Mouse (Mus musculus): ENCODE measurements around the gene Smdt1. TPM values are rescaled to one million over a fixed set of nuclear protein-coding genes. Genes with fewer than 3 reads are reported as not detected.
"Not testable (repeated sequence)": the region's sequence is repeated elsewhere in the genome, so short reads cannot be mapped to it uniquely, and the experiment has no call there.

Gene Smdt1
- polyA plus RNA-seq, 1 experiment from 2014 or later, result 175 TPM

DNA sequence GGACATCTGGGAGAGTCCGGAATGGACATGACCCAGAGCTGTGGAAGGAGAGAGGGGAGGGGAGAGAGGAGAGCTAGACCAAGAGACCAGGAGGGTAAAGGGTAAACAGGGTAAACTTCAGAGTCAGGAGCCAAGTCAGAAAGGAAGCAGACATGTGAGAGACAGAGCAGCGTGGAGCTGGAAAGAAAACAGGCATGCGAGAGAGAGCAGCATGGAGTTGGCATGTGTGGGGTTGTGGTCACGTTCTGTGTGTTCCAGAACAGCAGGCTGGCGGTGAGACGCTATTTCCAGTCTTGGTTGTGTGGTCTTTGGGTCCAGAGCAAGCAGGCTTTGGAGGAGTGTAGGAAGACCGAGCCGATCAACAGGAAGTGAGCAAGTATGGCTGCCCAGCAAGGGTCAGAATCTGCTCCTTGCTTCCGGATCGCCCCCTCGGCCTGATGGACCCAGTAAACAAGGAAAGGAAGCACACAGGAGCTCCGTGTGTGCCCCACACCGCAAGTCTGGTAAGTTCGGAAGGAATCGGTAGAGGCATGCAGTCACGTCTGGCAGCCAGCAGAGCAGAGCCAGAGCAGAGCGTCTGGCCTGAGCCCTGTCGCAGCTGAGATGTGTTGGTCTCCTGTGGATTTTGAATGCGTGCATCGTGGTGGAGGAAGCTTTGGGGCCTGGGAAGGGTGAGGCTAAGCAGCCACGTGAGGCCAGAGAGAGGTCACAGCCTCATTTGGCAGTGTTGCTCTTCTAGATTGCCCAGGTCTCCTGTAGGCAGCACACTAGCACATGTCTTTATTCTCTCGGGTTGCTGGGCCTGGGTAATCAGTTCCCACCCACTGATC is 19.9 kb downstream of the Smdt1 start:
- Histone ChIP-seq H3K36me3 (ENCODE audit: control insufficient read depth, insufficient read depth) (no peaks in the 10 kb centered on the region), H3K27ac (ENCODE audit: low read length) (peak overlapping the region; percentile 18; the same call in 1 of the 2 replicates), H3K4me2 (ENCODE audit: low read depth, low read length) (no peak overlapping the region), H3K9ac (ENCODE audit: low read depth, low read length) (no peak overlapping the region; the same call in 1 of the 2 replicates), H3K27me3 (ENCODE audit: control insufficient read depth, insufficient read depth, low read depth, low read length) (no peaks in the 10 kb centered on the region), H3K9me3 (replicated peaks; ENCODE audit: control insufficient read depth, low read length) (no peaks in the 10 kb centered on the region), H3K4me3 (ENCODE audit: low read depth, low read length) (no peak overlapping the region), H3K4me1 (ENCODE audit: control insufficient read depth, low read depth, low read length) (peaks cover 20% of the 10 kb centered on the region)
- no peak for ATAC-seq (ENCODE audit: low read depth)
- WGBS (ENCODE audit: insufficient replicate concordance), result 61% methylated on average over 22 of the region's 22 CpGs

DNA sequence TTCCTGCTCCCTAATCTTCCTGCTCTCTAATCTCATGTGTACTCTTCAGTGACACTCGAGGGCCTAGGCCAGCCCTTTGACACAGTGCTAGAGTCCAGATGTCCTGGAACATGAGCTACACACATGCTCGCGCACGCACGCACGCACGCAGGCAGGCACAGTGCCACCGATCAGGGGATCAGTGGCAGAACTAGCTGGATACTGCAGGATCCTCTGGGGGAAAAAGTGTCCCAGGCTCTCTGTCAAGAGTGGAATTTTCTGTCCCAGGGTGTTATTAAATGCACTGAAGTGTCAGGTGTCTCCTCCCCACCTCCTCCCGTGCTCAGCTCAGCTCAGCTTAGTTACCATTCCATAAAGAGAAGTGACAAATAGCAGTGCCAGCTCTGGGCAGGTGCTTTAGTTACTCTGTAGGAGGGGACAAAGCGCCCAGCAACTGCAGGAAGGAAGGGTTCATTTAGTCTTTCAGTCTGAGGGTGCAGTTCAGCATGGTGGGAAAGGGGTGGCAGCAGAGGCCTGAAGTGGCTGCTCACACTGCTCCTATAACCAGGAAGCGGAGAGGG is 22.8 kb downstream of the Smdt1 start:
- H3K9ac ChIP-seq (ENCODE audit: low read depth, low read length), result no peak overlapping the region
- peak overlapping the region; percentile 68; the same call in 1 of the 2 replicates for H3K27ac ChIP-seq (ENCODE audit: low read length)
- ATAC-seq (ENCODE audit: low read depth), result peak; percentile 91

DNA sequence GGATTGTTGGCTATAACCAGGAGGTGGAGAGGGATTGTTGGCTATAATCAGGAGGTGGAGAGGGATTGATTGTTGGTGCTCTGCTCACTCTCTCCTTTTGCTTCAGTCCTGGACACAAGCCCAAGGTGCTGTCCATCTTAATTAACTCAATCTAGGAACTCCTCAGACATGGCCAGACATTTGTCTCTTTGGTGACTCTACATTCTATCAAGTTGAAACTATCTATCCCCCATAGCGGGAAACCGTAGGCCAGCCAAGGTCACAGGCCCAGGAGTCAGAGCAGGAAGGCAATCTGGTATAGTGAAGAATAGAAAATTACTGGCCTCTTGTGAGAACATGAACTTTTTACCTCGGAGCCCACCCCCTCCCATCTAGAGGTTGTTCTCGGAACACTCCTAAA is 23.5 kb downstream of the Smdt1 start:
- H3K9ac ChIP-seq (ENCODE audit: low read depth, low read length), result no peak overlapping the region
- H3K27me3 ChIP-seq (ENCODE audit: control insufficient read depth, insufficient read depth, low read depth, low read length), result no peaks in the 10 kb centered on the region
- H3K36me3 ChIP-seq (ENCODE audit: control insufficient read depth, insufficient read depth), result no peaks in the 10 kb centered on the region
- H3K9me3 ChIP-seq (replicated peaks; ENCODE audit: control insufficient read depth, low read length), result no peaks in the 10 kb centered on the region
- peaks cover 9% of the 10 kb centered on the region for H3K4me1 ChIP-seq (ENCODE audit: control insufficient read depth, low read depth, low read length)
- no peak overlapping the region for H3K4me2 ChIP-seq (ENCODE audit: low read depth, low read length)
- WGBS (ENCODE audit: insufficient replicate concordance), result 59% methylated on average over 4 of the region's 4 CpGs
- ATAC-seq (ENCODE audit: low read depth), result no peak
- no peak overlapping the region for H3K27ac ChIP-seq (ENCODE audit: low read length)
- H3K4me3 ChIP-seq (ENCODE audit: low read depth, low read length), result no peak overlapping the region

More for the DNA sequence above, 22.8 kb downstream of the Smdt1 start:
- Histone ChIP-seq H3K4me3 (ENCODE audit: low read depth, low read length) (no peak overlapping the region), H3K9me3 (replicated peaks; ENCODE audit: control insufficient read depth, low read length) (no peaks in the 10 kb centered on the region), H3K27me3 (ENCODE audit: control insufficient read depth, insufficient read depth, low read depth, low read length) (no peaks in the 10 kb centered on the region), H3K4me2 (ENCODE audit: low read depth, low read length) (no peak overlapping the region), H3K4me1 (ENCODE audit: control insufficient read depth, low read depth, low read length) (peaks cover 9% of the 10 kb centered on the region), H3K36me3 (ENCODE audit: control insufficient read depth, insufficient read depth) (no peaks in the 10 kb centered on the region)
- 61% methylated on average over 11 of the region's 11 CpGs for WGBS (ENCODE audit: insufficient replicate concordance)

DNA sequence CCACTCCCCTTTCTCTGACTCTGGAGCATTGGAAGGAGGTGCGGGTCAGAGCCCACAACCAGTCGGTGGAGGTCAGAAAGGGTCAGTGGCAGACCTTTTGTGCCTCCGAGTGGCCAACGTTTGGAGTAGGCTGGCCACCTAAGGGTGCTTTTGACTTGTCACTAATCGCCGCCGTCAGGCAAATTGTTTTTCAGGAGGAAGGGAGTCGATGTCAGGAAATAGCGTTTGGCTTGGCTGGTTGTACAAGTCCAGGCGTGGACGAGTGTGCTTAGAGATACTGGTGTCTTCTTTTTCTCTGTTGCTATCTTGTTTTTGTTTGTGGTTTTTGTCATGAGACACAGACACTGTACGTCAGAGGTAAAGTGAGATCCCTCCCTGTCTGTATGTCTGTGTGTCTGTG is 25.0 kb downstream of the Smdt1 start:
- not testable (repeated sequence) for H3K9me3 ChIP-seq (replicated peaks; ENCODE audit: control insufficient read depth, low read length); ATAC-seq (ENCODE audit: low read depth); H3K4me1 ChIP-seq (ENCODE audit: control insufficient read depth, low read depth, low read length); H3K36me3 ChIP-seq (ENCODE audit: control insufficient read depth, insufficient read depth); H3K27me3 ChIP-seq (ENCODE audit: control insufficient read depth, insufficient read depth, low read depth, low read length); H3K27ac ChIP-seq (ENCODE audit: low read length); H3K4me3 ChIP-seq (ENCODE audit: low read depth, low read length); H3K4me2 ChIP-seq (ENCODE audit: low read depth, low read length); H3K9ac ChIP-seq (ENCODE audit: low read depth, low read length)
- 20% methylated on average over 7 of the region's 12 CpGs for WGBS (ENCODE audit: insufficient replicate concordance)

DNA sequence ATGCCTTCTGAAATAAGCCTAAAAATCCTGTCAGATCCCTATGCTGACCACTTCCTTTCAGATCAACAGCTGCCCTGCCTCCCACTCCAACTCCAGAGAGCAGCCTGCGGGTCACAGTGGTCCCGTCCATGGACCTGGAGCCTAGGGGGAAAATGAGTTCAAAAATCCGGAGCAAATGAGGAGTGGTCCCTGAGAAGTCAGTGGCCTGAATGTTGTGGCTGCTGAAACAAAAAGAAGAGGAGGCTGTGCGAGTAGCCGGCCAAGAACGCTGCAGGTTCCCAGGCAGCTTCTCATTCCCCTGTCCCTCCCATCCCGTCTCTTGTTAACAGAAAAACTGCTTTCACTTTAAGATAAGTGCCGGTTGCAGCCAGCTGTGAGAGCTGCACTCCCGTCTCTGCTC is 25.8 kb downstream of the Smdt1 start:
- not testable (repeated sequence) for ATAC-seq (ENCODE audit: low read depth); H3K36me3 ChIP-seq (ENCODE audit: control insufficient read depth, insufficient read depth); H3K9ac ChIP-seq (ENCODE audit: low read depth, low read length); H3K27ac ChIP-seq (ENCODE audit: low read length); H3K4me3 ChIP-seq (ENCODE audit: low read depth, low read length); H3K9me3 ChIP-seq (replicated peaks; ENCODE audit: control insufficient read depth, low read length); H3K4me1 ChIP-seq (ENCODE audit: control insufficient read depth, low read depth, low read length); H3K27me3 ChIP-seq (ENCODE audit: control insufficient read depth, insufficient read depth, low read depth, low read length)
- WGBS (ENCODE audit: insufficient replicate concordance), result 4% methylated on average over 6 of the region's 9 CpGs
- H3K4me2 ChIP-seq (ENCODE audit: low read depth, low read length), result peak overlapping the region; percentile 44

DNA sequence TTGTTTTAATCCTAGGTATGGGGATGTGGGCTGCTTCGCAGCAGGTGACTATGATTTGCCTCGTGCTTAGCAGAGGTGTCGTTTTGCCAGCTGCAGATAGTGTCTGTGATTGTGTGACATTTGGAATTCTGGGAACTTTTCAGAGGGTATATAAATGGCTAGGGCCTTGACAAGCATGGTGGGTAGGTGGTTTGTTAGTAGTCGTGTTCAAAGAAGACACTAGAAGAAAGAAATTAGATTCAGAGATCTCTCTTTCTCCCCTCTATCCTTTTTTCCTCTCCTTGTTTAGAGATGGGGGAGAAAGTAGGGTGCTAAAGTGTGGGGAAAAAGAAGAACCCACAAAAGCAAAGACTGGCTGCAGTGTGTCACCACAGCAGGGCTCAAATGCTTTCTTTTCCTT is 29.4 kb downstream of the Smdt1 start:
- Histone ChIP-seq H3K27ac (ENCODE audit: low read length) (no peak overlapping the region), H3K4me2 (ENCODE audit: low read depth, low read length) (no peak overlapping the region), H3K4me1 (ENCODE audit: control insufficient read depth, low read depth, low read length) (no peaks in the 10 kb centered on the region), H3K4me3 (ENCODE audit: low read depth, low read length) (no peak overlapping the region), H3K27me3 (ENCODE audit: control insufficient read depth, insufficient read depth, low read depth, low read length) (no peaks in the 10 kb centered on the region), H3K36me3 (ENCODE audit: control insufficient read depth, insufficient read depth) (no peaks in the 10 kb centered on the region), H3K9ac (ENCODE audit: low read depth, low read length) (no peak overlapping the region), H3K9me3 (replicated peaks; ENCODE audit: control insufficient read depth, low read length) (no peaks in the 10 kb centered on the region)
- WGBS (ENCODE audit: insufficient replicate concordance), result 61% methylated on average over 4 of the region's 4 CpGs
- no peak for ATAC-seq (ENCODE audit: low read depth)

DNA sequence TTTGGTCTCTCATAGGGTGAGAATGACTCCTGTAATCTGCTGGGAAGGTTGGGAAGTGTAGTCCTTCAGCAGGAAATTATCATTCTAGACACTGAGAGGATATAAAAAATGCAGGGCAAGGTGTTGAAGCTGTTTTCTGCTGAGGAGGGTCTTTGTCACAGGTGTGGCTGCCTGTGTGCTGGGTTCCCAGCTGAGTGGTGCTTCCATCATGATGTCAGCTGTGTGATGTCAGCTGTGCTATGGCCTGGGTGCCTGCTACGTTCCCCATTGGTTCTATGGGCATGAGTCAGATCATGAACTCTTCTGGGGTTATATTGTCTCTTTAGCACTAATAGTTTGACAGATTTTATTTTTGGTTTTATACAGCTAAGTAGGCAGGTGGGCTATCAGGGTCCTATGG is 30.1 kb downstream of the Smdt1 start:
- no peak for ATAC-seq (ENCODE audit: low read depth)
- Histone ChIP-seq H3K4me2 (ENCODE audit: low read depth, low read length) (no peak overlapping the region), H3K4me3 (ENCODE audit: low read depth, low read length) (no peak overlapping the region), H3K9ac (ENCODE audit: low read depth, low read length) (no peak overlapping the region), H3K4me1 (ENCODE audit: control insufficient read depth, low read depth, low read length) (no peaks in the 10 kb centered on the region), H3K27me3 (ENCODE audit: control insufficient read depth, insufficient read depth, low read depth, low read length) (no peaks in the 10 kb centered on the region), H3K36me3 (ENCODE audit: control insufficient read depth, insufficient read depth) (no peaks in the 10 kb centered on the region), H3K27ac (ENCODE audit: low read length) (no peak overlapping the region), H3K9me3 (replicated peaks; ENCODE audit: control insufficient read depth, low read length) (no peaks in the 10 kb centered on the region)
- WGBS (ENCODE audit: insufficient replicate concordance), result 70% methylated on average over 1 of the region's 1 CpGs

DNA sequence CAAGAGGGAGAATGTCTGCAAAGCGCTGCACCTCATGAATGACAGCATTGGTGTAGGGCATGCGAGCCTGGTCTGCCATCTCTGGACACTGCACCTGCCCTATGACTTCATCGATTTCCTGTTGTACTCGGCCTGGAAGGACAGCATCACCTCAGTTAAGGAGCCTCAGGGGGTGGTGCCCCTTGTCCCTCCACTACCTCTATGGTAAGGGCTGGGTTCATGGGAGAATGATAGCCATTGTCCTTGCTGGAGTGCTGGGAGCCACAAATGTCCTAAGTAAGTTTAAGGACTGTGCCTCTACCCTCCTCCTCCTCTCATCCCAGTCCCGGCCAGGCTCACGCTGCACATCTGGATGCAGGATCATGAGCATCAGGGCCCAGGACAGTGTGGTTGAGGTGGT is 33.7 kb downstream of the Smdt1 start:
- Histone ChIP-seq H3K9ac (ENCODE audit: low read depth, low read length) (no peak overlapping the region), H3K4me1 (ENCODE audit: control insufficient read depth, low read depth, low read length) (no peaks in the 10 kb centered on the region), H3K36me3 (ENCODE audit: control insufficient read depth, insufficient read depth) (no peaks in the 10 kb centered on the region), H3K4me2 (ENCODE audit: low read depth, low read length) (no peak overlapping the region), H3K27me3 (ENCODE audit: control insufficient read depth, insufficient read depth, low read depth, low read length) (no peaks in the 10 kb centered on the region), H3K27ac (ENCODE audit: low read length) (no peak overlapping the region), H3K9me3 (replicated peaks; ENCODE audit: control insufficient read depth, low read length) (no peaks in the 10 kb centered on the region), H3K4me3 (ENCODE audit: low read depth, low read length) (no peak overlapping the region)
- no peak for ATAC-seq (ENCODE audit: low read depth)
- 74% methylated on average over 6 of the region's 6 CpGs for WGBS (ENCODE audit: insufficient replicate concordance)

DNA sequence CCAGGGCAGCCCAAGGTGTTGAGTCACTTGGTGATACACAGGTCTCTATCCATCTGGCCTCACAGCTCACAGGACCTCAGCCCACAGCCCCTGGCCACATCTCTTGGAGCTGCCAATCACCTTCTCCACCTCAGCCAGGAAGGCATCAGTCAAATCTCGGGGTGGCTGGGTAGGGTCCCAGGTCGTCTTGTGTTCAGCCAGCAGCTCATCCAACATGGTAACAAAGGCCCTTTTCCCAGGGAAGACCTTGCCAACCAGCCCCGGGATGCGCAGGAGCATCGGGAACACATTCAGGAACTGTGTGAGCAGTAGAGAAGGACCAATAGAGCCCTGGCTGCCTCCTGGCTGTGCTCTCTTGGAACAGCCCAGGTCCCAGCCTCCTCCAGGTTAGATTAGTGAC is 34.2 kb downstream of the Smdt1 start:
- H3K36me3 ChIP-seq (ENCODE audit: control insufficient read depth, insufficient read depth), result no peaks in the 10 kb centered on the region
- no peak overlapping the region for H3K4me3 ChIP-seq (ENCODE audit: low read depth, low read length)
- no peak for ATAC-seq (ENCODE audit: low read depth)
- no peaks in the 10 kb centered on the region for H3K9me3 ChIP-seq (replicated peaks; ENCODE audit: control insufficient read depth, low read length)
- H3K9ac ChIP-seq (ENCODE audit: low read depth, low read length), result no peak overlapping the region
- H3K4me1 ChIP-seq (ENCODE audit: control insufficient read depth, low read depth, low read length), result no peaks in the 10 kb centered on the region
- H3K27me3 ChIP-seq (ENCODE audit: control insufficient read depth, insufficient read depth, low read depth, low read length), result no peaks in the 10 kb centered on the region
- WGBS (ENCODE audit: insufficient replicate concordance), result 63% methylated on average over 5 of the region's 5 CpGs
- no peak overlapping the region for H3K4me2 ChIP-seq (ENCODE audit: low read depth, low read length)
- no peak overlapping the region for H3K27ac ChIP-seq (ENCODE audit: low read length)
